Mouse (Mus musculus) MEL (cell line): Measurements from ENCODE around the gene Trpm8. TPM values are rescaled to one million over a fixed set of nuclear protein-coding genes. Genes with fewer than 3 reads are reported as not detected.

Source experiments
- DNase-seq: peaks from one replicate; pipeline ENCODE4 v3.0.0; 2011; ENCODE audit warnings: low read depth, low spot score
- H3K27ac ChIP-seq: 2 replicates; pipeline ENCODE4 v1.5.1; 2012; ENCODE audit warnings: low read depth, mild to moderate bottlenecking, control low read depth, low read length, moderate library complexity; ENCODE audit not compliant: control insufficient read depth
- H3K27me3 ChIP-seq, 2 experiments: fragments of 150-350 bp in 1 of 2; sonication (generic) in 1 of 2; 2 replicates each; pipeline ENCODE4 v1.6.1; 2012; ENCODE audit warnings: low read length in 2 of 2, mild to moderate bottlenecking in 2 of 2, improper control_type of control experiment in 1 of 2, moderate library complexity in 1 of 2; ENCODE audit not compliant: insufficient read depth in 2 of 2, control insufficient read depth in 1 of 2
- H3K36me3 ChIP-seq, 2 experiments: 2 replicates each; pipeline ENCODE4 v1.6.1; 2012 to 2014; ENCODE audit warnings: low read length in 2 of 2, improper control_type of control experiment in 1 of 2, inconsistent platforms in 1 of 2, mild to moderate bottlenecking in 1 of 2; ENCODE audit not compliant: insufficient read depth in 2 of 2, control insufficient read depth in 1 of 2
- H3K4me1 ChIP-seq, 2 experiments: fragments of 150-350 bp in 1 of 2; sonication (generic) in 1 of 2; 2 replicates each; pipeline ENCODE4 v1.6.1; 2012; ENCODE audit warnings: low read length in 2 of 2, improper control_type of control experiment in 1 of 2, mild to moderate bottlenecking in 1 of 2; ENCODE audit not compliant: insufficient read depth in 2 of 2, control insufficient read depth in 1 of 2
- H3K4me3 ChIP-seq, 2 experiments: fragments of 150-350 bp in 1 of 2; sonication (generic) in 1 of 2; 2 replicates each; pipeline ENCODE4 v1.5.1; 2012; ENCODE audit warnings: low read depth in 2 of 2, low read length in 2 of 2, mild to moderate bottlenecking in 2 of 2, moderate library complexity in 2 of 2, control low read depth in 1 of 2, improper control_type of control experiment in 1 of 2; ENCODE audit not compliant: control insufficient read depth in 1 of 2, insufficient read depth in 1 of 2
- H3K79me2 ChIP-seq: 2 replicates; pipeline ENCODE4 v1.6.1; 2012; ENCODE audit warnings: mild to moderate bottlenecking, low read length, moderate library complexity; ENCODE audit not compliant: control insufficient read depth, poor library complexity, insufficient read depth
- H3K9ac ChIP-seq: 2 replicates; pipeline ENCODE4 v1.6.1; 2012; ENCODE audit warnings: low read depth, mild to moderate bottlenecking, control low read depth, low read length, moderate library complexity; ENCODE audit not compliant: control insufficient read depth, poor library complexity, severe bottlenecking
- H3K9me3 ChIP-seq: fragments of 150-350 bp; sonication (generic); replicated peaks from 2 replicates; pipeline ENCODE4 v1.6.1; 2012; ENCODE audit warnings: mild to moderate bottlenecking, low read length, improper control_type of control experiment, moderate library complexity; ENCODE audit not compliant: insufficient read depth
- BHLHE40 ChIP-seq: IDR thresholded peaks from 2 replicates; pipeline ENCODE4 v1.6.1; 2012; ENCODE audit warnings: low read depth, mild to moderate bottlenecking, inconsistent platforms, low read length, improper control_type of control experiment, borderline replicate concordance
- CHD1 ChIP-seq: IDR thresholded peaks from 2 replicates; pipeline ENCODE4 v1.6.1; 2012; ENCODE audit warnings: low read depth, mild to moderate bottlenecking, inconsistent platforms, low read length, improper control_type of control experiment
- CHD2 ChIP-seq: IDR thresholded peaks from 2 replicates; pipeline ENCODE4 v1.6.1; 2011; ENCODE audit warnings: low read length, improper control_type of control experiment
- CTCF ChIP-seq, 3 experiments: IDR thresholded peaks in 2 of 3; conservative IDR thresholded peaks in 1 of 3; 2 replicates each; pipeline ENCODE4 v1.5.1; 2011 to 2012; ENCODE audit warnings: low read length in 3 of 3, low read depth in 2 of 3, mild to moderate bottlenecking in 2 of 3, improper control_type of control experiment in 1 of 3, inconsistent platforms in 1 of 3, mixed read lengths in 1 of 3, moderate library complexity in 1 of 3; ENCODE audit not compliant: control insufficient read depth in 1 of 3, insufficient read depth in 1 of 3, poor library complexity in 1 of 3, severe bottlenecking in 1 of 3
- E2F4 ChIP-seq: IDR thresholded peaks from 2 replicates; pipeline ENCODE4 v1.6.1; 2011; ENCODE audit warnings: low read depth, low read length, improper control_type of control experiment, borderline replicate concordance
- ELF1 ChIP-seq: IDR thresholded peaks from 2 replicates; pipeline ENCODE4 v1.6.1; 2014; ENCODE audit warnings: low read depth, mild to moderate bottlenecking, inconsistent platforms, low read length, improper control_type of control experiment, moderate library complexity
- GABPA ChIP-seq: IDR thresholded peaks from 2 replicates; pipeline ENCODE4 v1.6.1; 2012; ENCODE audit warnings: low read depth, mild to moderate bottlenecking, inconsistent platforms, low read length, improper control_type of control experiment, moderate library complexity
- HCFC1 ChIP-seq: IDR thresholded peaks from 2 replicates; pipeline ENCODE4 v1.6.1; 2012; ENCODE audit warnings: low read depth, mild to moderate bottlenecking, inconsistent platforms, low read length, improper control_type of control experiment, moderate library complexity
- MAFK ChIP-seq: IDR thresholded peaks from 2 replicates; pipeline ENCODE4 v1.6.1; 2011; ENCODE audit warnings: low read depth, mild to moderate bottlenecking, low read length, improper control_type of control experiment, borderline replicate concordance
- MAX ChIP-seq: IDR thresholded peaks from 2 replicates; pipeline ENCODE4 v1.6.1; 2011; ENCODE audit warnings: low read length, improper control_type of control experiment
- MYB ChIP-seq: IDR thresholded peaks from 2 replicates; pipeline ENCODE4 v1.6.1; 2011; ENCODE audit warnings: mild to moderate bottlenecking, low read depth, low read length, improper control_type of control experiment
- NELFE ChIP-seq: IDR thresholded peaks from 2 replicates; pipeline ENCODE4 v1.6.1; 2011; ENCODE audit warnings: low read depth, low read length, improper control_type of control experiment
- POLR2A ChIP-seq, 2 experiments: IDR thresholded peaks; 2 replicates each; pipeline ENCODE4 v1.6.1; 2011 to 2012; ENCODE audit warnings: low read length in 2 of 2, mild to moderate bottlenecking in 2 of 2, control low read depth in 1 of 2, improper control_type of control experiment in 1 of 2, low read depth in 1 of 2, moderate library complexity in 1 of 2; ENCODE audit not compliant: control insufficient read depth in 1 of 2, insufficient read depth in 1 of 2, poor library complexity in 1 of 2
- POLR2AphosphoS5 ChIP-seq: IDR thresholded peaks from 2 replicates; pipeline ENCODE4 v1.6.1; 2012; ENCODE audit warnings: low read depth, borderline replicate concordance, mild to moderate bottlenecking, inconsistent platforms, low read length, moderate library complexity, mixed read lengths
- RAD21 ChIP-seq: IDR thresholded peaks from 2 replicates; pipeline ENCODE4 v1.6.1; 2011; ENCODE audit warnings: mild to moderate bottlenecking, low read depth, low read length, improper control_type of control experiment
- RCOR1 ChIP-seq: IDR thresholded peaks from 2 replicates; pipeline ENCODE4 v1.6.1; 2012; ENCODE audit warnings: low read depth, mild to moderate bottlenecking, inconsistent platforms, low read length, improper control_type of control experiment
- SIN3A ChIP-seq: IDR thresholded peaks from 2 replicates; pipeline ENCODE4 v1.6.1; 2012; ENCODE audit warnings: low read length, improper control_type of control experiment, inconsistent platforms
- SMC3 ChIP-seq: IDR thresholded peaks from 2 replicates; pipeline ENCODE4 v1.6.1; 2011; ENCODE audit warnings: low read depth, low read length, improper control_type of control experiment
- TAL1 ChIP-seq: IDR thresholded peaks from 2 replicates; pipeline ENCODE4 v1.6.1; 2012; ENCODE audit warnings: mild to moderate bottlenecking, inconsistent platforms, low read length, moderate library complexity, mixed read lengths
- TBP ChIP-seq: IDR thresholded peaks from 2 replicates; pipeline ENCODE4 v1.8.0; 2011; ENCODE audit warnings: low read depth, low read length, improper control_type of control experiment
- TCF12 ChIP-seq: IDR thresholded peaks from 2 replicates; pipeline ENCODE4 v1.6.1; 2014; ENCODE audit warnings: low read depth, mild to moderate bottlenecking, inconsistent platforms, low read length, improper control_type of control experiment, moderate library complexity
- USF1 ChIP-seq: IDR thresholded peaks from 2 replicates; pipeline ENCODE4 v1.6.1; 2014; ENCODE audit warnings: low read depth, mild to moderate bottlenecking, inconsistent platforms, low read length, improper control_type of control experiment, moderate library complexity
- ZKSCAN1 ChIP-seq: IDR thresholded peaks from 2 replicates; pipeline ENCODE4 v1.6.1; 2012; ENCODE audit warnings: low read depth, mild to moderate bottlenecking, inconsistent platforms, low read length, improper control_type of control experiment, moderate library complexity
- ZMIZ1 ChIP-seq: IDR thresholded peaks from 2 replicates; pipeline ENCODE4 v1.6.1; 2012; ENCODE audit warnings: low read depth, mild to moderate bottlenecking, inconsistent platforms, low read length, improper control_type of control experiment, moderate library complexity
- polyA plus RNA-seq, 2 experiments: library from polyadenylated mRNA; stranded (reverse) in 1 of 2; unstranded in 1 of 2; fragments of >175 nt in 1 of 2; fragments of >200 nt in 1 of 2; gene quantifications; 2 replicates each; pipeline versions ENCODE4 v1.2.1 to v1.2.4; 2012; ENCODE audit warnings: low replicate concordance in 2 of 2, low read depth in 1 of 2; ENCODE audit not compliant: insufficient read length in 2 of 2, insufficient read depth in 1 of 2, missing spikeins in 1 of 2
- total RNA-seq: library from RNA; depleted of rRNA; stranded (reverse); fragments of 300-350 nt; gene quantifications from 2 replicates; pipeline ENCODE4 v1.2.3, GENCODE M21; 2012

The Trpm8 gene
- total and polyA plus RNA-seq, 3 experiments, result not detected

- Histone ChIP-seq H3K79me2 (no peaks in the 10 kb centered on the region), H3K4me1 (no peaks in the 10 kb centered on the region), H3K9ac (no peak overlapping the region), H3K36me3 (no peaks in the 10 kb centered on the region), H3K4me3 (no peak overlapping the region), H3K27me3 (no peaks in the 10 kb centered on the region), H3K9me3 (no peaks in the 10 kb centered on the region), H3K27ac (no peak overlapping the region)
- peak; percentile 63 for DNase-seq
- TF ChIP-seq ZMIZ1 (no peak), RCOR1 (no peak), ELF1 (no peak), E2F4 (no peak), RAD21 (peak; percentile 37), USF1 (no peak), SIN3A (no peak), POLR2AphosphoS5 (no peak), TAL1 (no peak), TBP (no peak), CTCF (IDR thresholded peaks at IDR 0.05 in 2 of 3, conservative IDR thresholded peaks at IDR 0.05 in 1 of 3; ENCODE audit: control insufficient read depth in 1 of 3, insufficient read depth in 1 of 3, low read depth in 2 of 3, low read length in 3 of 3, poor library complexity in 1 of 3, severe bottlenecking in 1 of 3) (peak; percentile 37 to 59 (median 54); a peak in 5 of 6 replicates), SMC3 (peak; percentile 46)
These were observed 23.9 kb downstream of the Trpm8 start for GRCm38 (mm10) chr1:88301121-88302014.

GRCm38 (mm10) chr1:88302057-88302740, 24.7 kb downstream of the Trpm8 start:
- peak; percentile 8 for DNase-seq
- no peaks in the 10 kb centered on the region for H3K79me2 ChIP-seq
- TF ChIP-seq TCF12 (no peak), USF1 (no peak), CHD1 (no peak), ZMIZ1 (no peak), TBP (no peak), POLR2A (IDR thresholded peaks at IDR 0.05; ENCODE audit: control insufficient read depth in 1 of 2, insufficient read depth in 1 of 2, low read depth in 1 of 2, low read length in 2 of 2, poor library complexity in 1 of 2) (no peak), CHD2 (no peak), MAFK (no peak), SMC3 (no peak), NELFE (no peak), SIN3A (no peak), GABPA (no peak), MYB (no peak), POLR2AphosphoS5 (no peak), BHLHE40 (no peak), ELF1 (no peak), MAX (no peak), ZKSCAN1 (no peak), RCOR1 (no peak), HCFC1 (no peak)
- TF ChIP-seq, all 39 proteins: peak for 0
- H3K27me3 ChIP-seq, result no peaks in the 10 kb centered on the region
- H3K9me3 ChIP-seq, result no peaks in the 10 kb centered on the region
- no peak overlapping the region for H3K4me3 ChIP-seq
- H3K36me3 ChIP-seq, result no peaks in the 10 kb centered on the region
- no peak overlapping the region for H3K27ac ChIP-seq
- no peaks in the 10 kb centered on the region for H3K4me1 ChIP-seq
- H3K9ac ChIP-seq, result no peak overlapping the region
